Mouse (Mus musculus) inflammation-experienced regulatory T-cells (primary cell): Measurements from ENCODE around the gene Gm3952. TPM values are rescaled to one million over a fixed set of nuclear protein-coding genes. Genes with fewer than 3 reads are reported as not detected.

ENCODE experiments used
- polyA plus RNA-seq, 2 experiments: library from polyadenylated mRNA; unstranded; fragments of 100-300 nt; shearing (Covaris generic); gene quantifications; one replicate each; pipeline ENCODE4 v1.2.1; 2017

Gene Gm3952
- polyA plus RNA-seq = not detected

DNA sequence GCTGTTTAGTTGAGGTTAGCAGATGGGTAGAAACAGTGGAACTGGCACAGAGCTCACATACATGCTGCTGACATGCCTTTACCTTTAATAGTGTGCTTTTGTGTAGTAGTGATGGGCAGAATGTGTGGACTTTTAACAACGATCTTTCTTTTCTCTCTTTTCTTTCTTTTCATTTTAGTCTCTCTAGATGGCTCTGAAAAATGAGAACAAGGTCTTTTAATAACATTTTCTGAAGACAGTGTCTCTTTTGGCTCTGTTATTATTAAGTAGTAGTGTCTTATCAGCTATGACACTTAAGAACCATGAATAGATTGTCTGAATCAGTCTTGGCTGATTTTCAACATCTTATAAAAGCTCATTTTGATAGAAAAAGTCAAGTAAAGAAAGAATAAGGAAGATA is at the start of gene Gm3952:
Gm3952 (minus strand) TSS at position 101 of the 400 bp plus-strand sequence.

Other genes with a start within 250 kb of the Gm3952 start
- 100 to 1,000 TPM; 432 to 844 TPM for gene Itgb1, start 113.0 kb downstream of the Gm3952 start, polyA plus RNA-seq